Mouse (Mus musculus) spleen, adult 18-20 months (tissue): Measurements from ENCODE around the gene Stac3.
A peak's percentile ranks its signal among the peaks of the same experiment; 100 is the strongest.

Experiments used
- DNase-seq, 2 experiments: peaks; one replicate each; pipeline ENCODE4 v3.0.0; 2022; ENCODE audit warnings: mixed read lengths in 2 of 2

Gene Stac3

DNA sequence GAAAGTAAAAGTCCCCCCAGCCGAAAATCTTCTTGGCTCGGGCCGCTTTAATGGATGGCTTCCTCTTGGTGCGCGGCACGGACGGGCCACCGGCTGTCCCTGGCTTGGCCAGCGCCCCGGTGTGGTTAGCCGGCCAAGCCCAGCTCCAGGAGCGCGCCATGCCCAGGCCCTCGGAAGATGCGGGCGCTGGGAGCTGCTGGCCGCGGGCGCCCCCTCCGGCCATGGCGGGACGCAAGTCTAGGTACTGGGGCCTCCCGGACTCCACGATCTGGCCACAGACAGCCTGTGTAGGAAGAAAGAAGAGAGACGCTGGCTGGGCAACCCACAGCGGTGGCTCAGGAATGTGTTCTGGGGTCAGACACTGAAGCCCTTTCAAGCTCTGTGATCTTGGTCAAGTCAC, 25.2 kb downstream of the Stac3 start:
- DNase-seq = peak in 1 of 2 experiments; percentile 47

DNA sequence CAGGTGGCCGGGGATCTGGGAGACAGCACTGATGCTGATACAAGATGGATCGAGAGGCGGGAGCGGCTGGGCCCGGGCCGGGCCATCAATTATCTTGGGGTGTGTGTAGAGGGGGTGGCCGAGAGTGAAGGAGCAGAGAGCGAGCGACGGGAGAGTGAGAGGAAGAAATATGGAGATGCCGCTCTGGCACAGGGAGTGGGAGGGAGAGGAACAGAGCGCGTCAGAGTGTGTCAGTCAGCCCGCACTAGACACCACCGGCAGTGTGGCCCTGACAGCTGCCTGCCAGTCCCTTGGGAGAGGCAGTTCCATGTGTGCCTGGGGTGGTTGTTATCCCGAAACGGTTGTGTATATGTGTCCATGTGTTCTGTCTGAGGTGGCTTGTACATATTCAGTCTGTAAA, 26.0 kb downstream of the Stac3 start:
- no peak for DNase-seq

DNA sequence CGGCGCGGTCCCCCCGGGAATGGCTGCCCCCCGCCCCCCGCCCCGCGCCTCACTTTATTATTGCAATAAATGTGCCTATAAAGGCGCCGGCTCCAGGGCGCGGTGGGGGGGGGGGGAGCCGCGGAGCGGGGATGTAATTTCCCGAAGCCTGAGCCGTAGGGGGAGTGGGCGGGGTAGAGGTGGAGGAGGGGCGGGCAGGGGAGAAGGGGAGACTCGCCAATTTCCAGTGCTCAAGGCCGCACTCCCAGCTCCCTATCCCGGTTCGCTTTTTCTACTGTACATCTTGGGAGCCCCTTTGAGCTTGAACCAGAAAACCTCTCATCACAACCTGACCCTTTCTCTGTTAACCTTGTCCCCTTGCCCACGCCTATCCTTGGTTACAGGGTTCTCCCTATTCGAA, 29.5 kb downstream of the Stac3 start:
- DNase-seq = no peak

DNA sequence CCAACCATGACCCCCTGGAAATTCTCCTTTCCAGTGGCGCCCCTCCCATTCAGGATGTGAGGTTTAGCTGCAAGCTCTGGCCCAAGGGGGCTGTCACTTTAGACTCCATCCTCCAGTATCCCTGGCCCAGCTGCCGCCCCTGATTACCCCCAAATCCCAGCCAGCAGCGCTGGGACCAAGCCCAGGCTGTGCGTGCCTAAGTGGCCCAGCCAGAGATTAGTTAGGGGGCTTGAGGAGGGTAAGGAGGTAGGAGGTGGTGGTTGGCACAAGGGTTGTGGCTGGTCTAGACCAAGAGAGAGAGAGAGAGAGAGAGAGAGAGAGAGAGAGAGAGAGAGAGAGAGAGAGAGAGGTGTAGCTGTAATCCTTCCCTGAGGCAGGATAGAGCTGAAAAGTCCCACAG, 30.1 kb downstream of the Stac3 start:
- DNase-seq = no peak

DNA sequence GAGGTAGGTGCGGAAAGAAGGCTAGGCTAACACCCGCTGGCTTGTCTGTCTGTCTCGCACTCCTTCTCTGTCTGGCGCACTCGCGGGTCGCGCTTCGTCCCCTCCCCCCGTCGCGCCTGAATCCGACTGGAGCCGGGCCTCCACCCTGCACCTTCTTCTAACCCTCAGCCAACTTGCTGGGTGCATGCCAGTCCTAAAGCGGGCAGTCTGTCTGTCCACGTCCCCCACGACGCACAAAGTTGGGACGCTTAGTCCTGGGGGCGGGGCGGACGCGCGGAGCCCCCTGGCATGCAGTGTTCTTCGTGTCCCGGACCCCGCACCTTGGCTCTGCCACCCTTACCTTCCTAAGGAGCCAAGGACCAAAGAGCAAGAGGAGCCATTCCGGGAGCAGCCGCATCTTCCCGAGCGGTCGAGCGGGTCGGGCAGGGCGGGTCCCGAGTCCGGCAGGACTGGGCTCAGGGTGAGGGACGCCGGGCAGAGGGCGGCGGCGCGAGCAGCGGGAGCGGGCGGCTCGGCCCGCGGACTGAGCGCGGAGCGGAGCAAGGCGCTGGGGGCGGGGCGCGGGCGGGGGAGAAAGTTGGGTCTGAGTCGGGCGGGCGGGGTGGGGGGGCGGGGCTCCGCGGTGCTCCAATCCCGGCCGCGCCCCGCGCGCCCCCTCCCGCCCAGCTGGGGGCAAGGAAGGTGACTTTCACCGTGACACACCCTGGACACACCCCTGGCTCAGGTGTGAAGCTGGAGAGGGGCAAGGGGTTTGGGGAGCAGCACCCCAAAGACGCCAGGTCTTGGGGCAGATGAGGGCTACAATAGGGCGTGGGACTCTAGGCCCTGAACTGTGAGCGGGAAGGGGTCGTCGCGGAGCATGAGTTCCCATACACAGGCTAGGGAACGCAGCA, 32.8 kb downstream of the Stac3 start, which contains the start of gene Nxph4:
Gene Nxph4, minus strand, starts transcription at position 524 of the 893 bp plus-strand sequence.
- DNase-seq = peak in 1 of 2 experiments; percentile 28

DNA sequence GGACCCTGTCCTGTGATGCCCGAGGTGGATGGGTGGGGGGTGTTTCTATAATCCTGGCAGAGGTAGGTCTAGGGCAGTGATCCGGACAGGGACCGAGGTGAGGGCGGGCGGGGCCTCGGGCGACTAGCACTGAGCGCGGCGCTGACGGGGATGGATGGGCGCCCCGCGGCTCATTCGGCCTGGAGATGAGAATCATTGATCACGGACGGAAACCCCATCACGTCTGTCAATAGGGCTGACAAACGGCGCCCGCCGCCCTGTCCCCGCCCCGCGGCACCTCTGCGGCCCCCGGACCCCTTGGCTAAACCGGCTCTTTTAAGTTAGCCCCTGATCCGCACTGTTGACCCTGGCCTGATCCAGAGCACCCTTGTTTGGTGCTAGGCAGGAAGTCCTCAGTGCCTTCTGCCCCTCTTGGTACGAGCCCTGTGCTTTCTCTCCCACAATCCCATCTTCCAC, 33.5 kb downstream of the Stac3 start:
- DNase-seq = no peak

DNA sequence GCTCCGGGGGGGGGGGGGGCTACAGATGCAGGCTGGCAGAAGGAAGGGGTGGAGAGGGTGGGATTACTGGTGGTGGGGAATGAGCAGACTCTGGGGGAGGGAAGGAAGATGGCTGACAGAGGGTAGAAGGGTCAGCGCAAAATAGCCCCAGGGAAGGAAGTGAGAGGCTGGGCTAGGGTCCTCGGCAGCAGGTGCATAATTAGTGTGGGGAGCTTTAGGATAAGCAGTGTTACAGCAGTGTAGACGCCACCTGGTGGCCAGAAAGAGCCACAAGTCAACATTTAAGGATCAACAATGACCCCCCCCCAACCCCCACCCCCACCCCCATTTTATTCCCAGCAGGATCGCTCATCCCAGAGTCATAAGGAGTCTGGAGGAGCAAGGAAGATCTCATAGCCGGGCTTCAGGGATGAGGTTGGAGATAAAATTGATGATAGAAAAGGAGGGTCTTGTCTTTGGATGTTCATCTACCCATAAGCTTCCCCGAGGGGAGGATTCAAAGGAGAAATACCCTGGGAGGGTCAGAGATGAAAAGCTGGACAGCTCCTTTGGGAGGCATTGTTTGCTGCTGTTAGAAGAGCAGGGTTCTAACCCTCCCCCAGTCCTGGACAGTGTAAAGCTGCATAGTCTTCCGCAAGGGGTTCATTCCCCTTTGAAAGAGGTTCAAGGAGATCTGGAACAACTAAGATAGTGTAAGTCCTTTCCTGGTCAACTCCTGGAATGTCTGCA, 35.3 kb downstream of the Stac3 start:
- peak in 1 of 2 experiments; percentile 48 for DNase-seq

DNA sequence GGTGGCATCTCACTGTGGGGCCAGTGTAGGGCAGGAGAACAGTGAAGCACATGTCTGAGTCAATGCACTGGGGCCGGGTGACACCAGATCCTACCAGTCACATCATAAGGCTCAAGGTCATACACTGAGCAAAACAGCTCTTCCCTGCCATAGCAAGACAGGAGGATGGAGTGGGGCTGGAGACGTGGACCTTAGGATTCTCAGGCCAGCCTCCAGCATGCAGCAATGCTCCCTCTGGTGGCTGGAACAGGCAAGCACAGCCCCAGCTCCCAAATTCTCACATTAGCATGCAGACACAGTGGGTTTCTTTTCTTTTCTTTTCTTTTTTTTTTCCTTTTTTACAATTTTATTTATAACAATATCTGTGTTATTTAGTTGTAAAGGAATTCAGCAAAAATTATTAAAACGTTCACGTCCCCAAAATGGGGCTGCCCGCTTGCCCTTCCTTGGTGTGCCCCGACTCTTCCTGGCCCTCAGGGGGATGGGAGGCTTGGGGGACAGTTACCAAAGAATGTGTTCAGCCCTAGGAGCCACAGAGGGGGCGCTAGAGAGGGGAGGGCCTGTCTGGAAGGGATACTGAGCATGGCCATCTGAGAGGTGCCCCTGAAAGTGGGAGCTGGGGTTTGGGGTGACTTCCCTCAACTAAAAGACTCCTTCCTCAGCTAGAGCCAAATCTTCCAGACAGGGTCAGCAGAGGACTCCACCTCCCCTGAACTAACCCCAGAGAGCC, 36.5 kb downstream of the Stac3 start:
- peak; percentile 51 to 74 for DNase-seq

DNA sequence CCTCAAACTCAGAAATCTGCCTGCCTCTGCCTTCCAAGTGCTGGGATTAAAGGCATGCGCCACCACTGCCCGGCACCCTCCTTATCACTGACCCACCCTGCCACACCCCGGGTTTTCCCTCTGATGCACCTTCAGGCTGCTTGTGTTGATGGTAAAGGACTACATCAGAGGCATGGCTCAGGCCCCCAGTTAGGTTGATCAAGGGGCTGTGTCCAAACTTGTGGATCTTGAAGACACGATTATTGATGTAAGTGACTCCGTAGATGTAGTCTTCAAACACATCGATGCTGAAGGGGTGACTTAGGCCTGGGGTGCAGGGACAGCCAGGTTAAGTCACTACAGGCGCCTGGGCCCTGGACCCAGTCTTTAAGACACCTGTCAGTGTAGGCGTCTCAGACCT, 40.0 kb downstream of the Stac3 start:
- no peak for DNase-seq

DNA sequence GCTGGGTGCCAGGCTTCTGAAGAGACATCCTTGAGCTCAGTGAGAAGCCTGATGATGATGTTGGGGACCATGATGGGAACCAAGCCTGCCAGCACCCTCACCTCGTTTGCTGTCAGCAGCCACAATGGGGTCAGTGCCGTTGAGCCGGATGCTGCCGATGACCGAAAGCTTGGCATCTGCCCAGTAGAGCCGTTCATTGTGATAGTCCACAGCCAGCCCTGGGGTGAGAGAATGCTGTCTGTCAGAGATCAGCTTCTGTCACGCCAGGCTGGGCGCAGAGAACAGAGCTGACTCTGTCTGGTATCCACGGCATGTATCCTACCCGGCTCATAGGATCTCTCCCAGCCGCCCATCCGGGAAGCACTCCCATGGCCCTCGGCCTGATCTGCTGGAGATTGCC, 40.6 kb downstream of the Stac3 start:
- no peak for DNase-seq

DNA sequence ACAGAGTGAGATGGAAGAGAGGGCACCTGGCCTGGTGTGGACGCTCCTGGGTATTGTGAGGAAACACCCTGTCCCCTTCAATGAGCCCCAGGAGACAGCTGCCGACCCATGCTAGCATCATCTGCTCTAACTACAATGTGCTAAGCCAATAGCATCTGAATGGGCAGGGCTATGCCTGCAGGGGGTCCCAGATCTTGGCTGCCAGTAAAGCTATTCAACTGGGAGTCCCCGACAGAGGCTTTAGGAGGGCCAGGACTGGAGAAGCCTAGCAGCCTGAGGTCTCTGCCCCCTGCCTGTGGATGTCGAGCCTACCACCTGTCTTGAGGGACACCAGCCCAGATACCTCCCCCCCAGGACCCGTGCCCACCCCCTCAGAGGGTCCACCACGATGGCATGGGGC, 41.2 kb downstream of the Stac3 start:
- DNase-seq = no peak

DNA sequence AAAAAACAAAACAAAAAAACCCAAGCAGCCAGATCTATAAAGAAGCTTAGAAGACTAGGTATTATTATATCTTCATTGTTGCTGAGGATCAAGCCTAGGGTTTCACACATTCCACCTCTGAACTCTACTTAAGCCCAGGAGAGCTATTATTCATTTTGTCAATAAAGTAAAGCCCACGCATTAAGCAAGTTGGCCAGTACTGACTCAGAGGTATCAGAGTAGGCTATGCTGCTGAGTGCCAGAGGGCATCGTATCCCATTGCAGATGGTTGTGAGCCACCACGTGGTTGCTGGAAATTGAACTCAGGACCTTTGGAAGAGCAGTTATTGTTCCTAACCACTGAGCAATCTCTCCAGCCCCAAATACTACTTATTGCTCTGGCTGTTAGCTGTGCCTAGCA, 42.4 kb downstream of the Stac3 start:
- no peak for DNase-seq

DNA sequence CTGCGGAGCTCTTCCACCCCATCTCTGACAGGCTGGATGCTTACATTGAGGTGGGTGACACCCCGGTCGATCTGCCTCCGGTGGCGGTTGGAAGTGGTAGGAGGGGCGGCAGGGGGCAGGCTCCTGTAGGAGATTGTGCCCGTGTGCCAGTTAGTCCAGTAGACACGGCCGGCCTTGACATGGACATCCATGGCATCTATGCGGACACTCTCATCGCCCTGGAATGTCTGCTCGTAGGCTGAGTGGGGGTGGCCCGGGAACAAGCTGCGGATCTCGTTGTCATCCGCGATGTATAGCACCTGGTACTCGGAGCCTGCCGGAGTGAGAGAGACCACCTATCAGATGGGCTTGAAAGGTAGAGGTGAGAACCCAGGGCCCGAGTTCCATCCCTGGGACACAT, 42.9 kb downstream of the Stac3 start:
- no peak for DNase-seq

DNA sequence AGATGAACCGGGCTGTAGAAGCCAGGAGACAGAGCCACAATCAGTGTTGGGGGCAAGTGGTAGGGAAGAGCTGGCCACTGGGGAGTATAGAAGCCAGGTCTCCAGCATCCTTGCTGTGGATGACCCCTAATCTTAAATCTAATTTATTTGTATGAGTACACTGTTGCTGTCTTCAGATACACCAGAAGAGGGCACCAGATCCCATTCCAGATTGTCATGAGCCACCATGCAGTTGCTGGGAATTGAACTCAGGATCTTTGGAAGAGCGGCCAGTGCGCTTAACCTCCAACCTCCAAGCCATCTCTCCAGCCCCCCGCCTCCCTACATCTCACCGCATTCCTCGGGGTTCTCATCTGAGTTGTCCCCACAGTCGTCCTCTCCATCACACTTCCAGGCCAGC, 45.0 kb downstream of the Stac3 start:
- no peak for DNase-seq

DNA sequence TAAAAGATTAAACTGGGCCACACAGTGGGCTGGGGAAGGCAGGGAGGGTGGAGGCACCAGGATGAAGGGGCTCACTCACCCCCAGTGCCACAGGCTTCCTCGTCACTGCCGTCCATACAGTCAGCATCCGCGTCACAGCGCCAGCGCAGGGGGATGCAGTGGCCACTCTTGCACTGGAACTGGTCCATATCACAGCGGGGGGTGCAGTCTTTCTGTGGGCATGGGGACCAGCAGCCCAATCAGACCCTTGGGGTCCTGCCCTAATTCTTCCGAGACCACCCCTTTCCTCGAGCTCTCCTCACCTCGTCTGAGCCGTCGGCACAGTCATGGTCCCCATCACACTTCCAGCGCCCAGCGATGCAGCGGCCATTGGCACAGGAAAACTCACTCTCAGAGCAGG, 46.8 kb downstream of the Stac3 start:
- no peak for DNase-seq

DNA sequence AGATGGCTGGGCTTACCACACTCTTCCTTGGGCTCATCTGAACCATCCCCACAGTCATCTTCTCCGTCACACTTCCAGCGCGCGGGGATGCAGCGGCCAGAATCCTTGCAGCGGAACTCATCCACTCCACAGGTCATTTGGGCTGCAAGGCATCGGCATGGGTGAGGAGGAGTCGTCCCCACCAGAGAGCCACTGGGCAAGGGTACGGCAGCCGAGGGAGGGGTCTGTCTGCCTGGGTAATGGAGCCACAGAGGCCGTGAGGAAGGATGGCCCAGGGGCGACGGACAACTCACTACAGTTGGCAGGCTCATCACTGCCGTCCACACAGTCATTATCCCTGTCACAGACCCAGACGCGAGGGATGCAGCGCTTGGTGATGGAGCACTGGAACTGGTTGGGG, 48.4 kb downstream of the Stac3 start:
- no peak for DNase-seq

DNA sequence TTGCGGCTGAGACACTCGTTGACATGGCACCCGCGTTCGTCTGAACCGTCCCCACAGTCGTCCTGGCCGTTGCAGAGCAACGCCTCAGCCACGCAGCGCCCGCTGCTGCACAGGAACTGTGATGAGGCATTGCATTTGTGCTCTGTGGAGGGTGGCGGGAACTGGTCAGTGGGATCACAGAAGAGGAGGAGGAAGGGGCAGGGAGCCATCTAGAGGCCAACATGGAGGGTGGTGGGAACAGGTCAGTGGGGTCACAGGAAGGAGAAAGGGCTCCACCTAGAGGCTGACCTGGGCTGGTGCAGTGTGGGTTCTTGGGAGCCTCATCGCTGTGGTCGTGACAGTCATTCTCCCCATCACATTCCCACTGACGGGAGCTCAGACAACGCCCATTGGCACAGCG, 54.2 kb downstream of the Stac3 start:
- DNase-seq = no peak

DNA sequence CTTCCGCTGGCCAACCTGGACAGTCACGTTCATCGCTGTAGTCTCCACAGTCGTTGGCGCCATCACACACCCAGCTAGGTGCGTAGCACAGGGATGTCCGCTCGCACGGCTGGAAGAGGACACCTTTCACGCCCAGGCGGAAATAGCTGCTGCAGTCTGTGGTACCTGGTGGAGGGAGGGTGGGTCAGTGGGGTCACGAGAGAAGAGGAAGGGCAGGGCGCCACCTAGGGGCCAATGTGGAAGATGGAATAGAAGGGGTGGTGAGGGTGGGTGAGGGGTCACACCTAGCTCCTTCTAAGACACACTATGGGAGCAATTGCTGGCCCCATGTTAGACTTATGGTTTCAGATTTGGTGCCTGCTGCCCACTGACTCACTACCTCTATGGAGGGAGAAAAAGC, 55.9 kb downstream of the Stac3 start:
- DNase-seq = no peak
